Mouse (Mus musculus) v-Abl transformed pro-B cells (cell line): Measurements from ENCODE around the gene Hoxd4.

Experiments used
- in situ Hi-C, 2 experiments: fragments of 400-800 bp; cut with MboI; formaldehyde crosslinking; loops; one replicate each; pipeline ENCODE4 v1.15.1; 2025; ENCODE audit not compliant: unreplicated experiment in 2 of 2

The Hoxd4 gene

DNA sequence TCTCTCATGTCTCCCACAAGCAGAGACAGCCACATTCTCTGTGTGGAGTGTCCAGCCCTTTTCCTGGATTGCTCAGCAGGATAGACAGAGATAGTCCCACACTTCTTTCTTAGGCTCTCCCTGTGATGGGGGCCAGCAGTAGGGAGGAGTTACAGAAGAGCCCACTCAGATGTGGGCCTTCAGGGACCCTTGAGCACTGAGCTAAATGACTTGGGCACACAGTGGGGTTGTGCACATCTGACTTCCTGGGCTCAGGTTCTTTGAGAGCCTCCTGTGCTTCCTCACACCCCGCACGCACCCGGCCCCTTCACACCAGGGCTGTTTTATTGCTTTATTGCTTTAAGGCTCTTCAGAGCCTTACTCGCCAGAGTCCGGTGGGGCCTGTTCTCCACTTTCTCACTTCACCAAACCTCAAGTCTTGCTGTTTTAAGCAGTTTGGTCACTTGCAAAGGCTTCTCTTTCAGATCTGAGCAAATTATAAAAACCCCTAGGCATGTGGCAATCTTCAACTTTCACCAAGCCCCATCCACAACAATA is 9.3 kb downstream of the Hoxd4 start:
- in situ Hi-C loops: loop anchor here (25.0 kb wide), 4 partner anchors 341 to 1241 kb away; no protein-coding TSS in a partner anchor

DNA sequence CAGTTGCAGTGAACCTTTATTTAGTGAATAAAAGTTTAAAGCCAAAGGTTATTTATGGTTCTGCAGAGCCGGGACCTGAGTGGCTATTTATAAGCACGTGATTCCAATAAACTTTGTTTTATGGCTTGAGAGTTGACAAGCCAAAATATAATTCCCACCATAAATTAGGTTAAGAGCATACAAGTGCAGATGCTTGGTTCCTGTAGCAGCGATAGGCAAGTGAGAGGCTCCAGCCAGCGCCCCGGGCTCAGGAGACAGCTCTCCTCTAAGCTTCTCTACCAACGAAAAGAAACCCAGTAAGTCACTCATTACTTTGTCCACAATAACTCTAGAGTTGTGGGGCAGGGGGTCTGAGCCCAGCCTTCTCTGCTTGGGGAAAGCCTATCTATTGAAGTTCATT is 10.2 kb downstream of the Hoxd4 start:
- in situ Hi-C loops: loop anchor here (25.0 kb wide), 4 partner anchors 340 to 1240 kb away; no protein-coding TSS in a partner anchor

DNA sequence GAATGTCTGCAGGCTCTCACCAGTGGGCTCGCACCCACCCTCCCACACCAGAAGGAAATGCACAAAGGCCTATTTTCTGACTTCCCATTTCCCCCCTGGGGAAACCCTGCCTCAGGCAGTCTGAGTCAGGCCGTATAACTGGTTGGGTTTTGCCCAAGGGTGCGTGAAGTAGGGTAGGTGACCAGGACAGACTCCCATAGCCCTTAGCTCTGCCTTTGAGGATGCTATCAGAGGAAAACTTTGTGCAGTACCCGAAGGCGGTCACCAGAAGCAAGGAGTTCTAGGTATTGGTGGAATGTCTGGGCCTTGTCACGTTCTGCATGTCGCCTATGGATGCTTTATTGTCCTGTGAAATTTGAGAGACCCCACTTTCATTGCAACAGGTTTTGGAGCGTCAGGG is 11.2 kb downstream of the Hoxd4 start:
- in situ Hi-C loops: loop anchor here (25.0 kb wide), 4 partner anchors 339 to 1239 kb away; no protein-coding TSS in a partner anchor

- in situ Hi-C loops: loop anchor here (25.0 kb wide), 5 partner anchors 338 to 1288 kb away; no protein-coding TSS in a partner anchor
Observed at GRCm38 (mm10) chr2:74724244-74725015, 12.7 kb downstream of the Hoxd4 start.

DNA sequence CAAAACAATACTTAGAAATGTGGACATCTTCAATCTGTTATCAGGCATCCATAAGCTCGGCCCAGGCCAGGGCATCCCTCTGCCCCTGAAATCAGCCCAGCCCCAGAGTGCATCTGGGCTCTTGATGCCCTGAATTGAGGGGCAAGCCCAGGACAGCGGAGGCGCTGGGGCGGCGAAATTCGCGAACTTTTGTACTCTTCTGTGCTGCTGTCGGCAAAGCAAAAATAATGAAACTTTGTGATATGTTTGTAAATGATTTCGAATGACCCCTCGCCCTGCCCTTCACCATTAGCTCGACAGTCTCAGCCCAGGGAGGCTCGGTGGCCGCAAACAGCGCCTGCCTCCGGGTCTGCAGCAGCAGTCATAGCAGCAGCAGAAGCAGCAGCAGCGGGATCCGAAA is 13.4 kb downstream of the Hoxd4 start:
- in situ Hi-C loops: loop anchor here in 1 of 2 experiments (25.0 kb wide), 1 partner anchor 1287 kb away; no protein-coding TSS in a partner anchor

- in situ Hi-C loops: loop anchor here in 1 of 2 experiments (25.0 kb wide), 1 partner anchor 1286 kb away; no protein-coding TSS in a partner anchor
Observed at GRCm38 (mm10) chr2:74726551-74726950, 14.8 kb downstream of the Hoxd4 start, which contains the start of gene Gm28230. TSS of gene Gm28230 (plus strand) at chr2:74726728.

- in situ Hi-C loops: loop anchor here in 1 of 2 experiments (25.0 kb wide), 1 partner anchor 1285 kb away; no protein-coding TSS in a partner anchor
Observed at GRCm38 (mm10) chr2:74726973-74727639, 15.4 kb downstream of the Hoxd4 start.

GRCm38 (mm10) chr2:74727640-74728302 is 16.0 kb downstream of the Hoxd4 start:
- in situ Hi-C loops: loop anchor here in 1 of 2 experiments (25.0 kb wide), 1 partner anchor 1285 kb away; no protein-coding TSS in a partner anchor

- in situ Hi-C loops: loop anchor here in 1 of 2 experiments (25.0 kb wide), 1 partner anchor 1284 kb away; no protein-coding TSS in a partner anchor
Observed at GRCm38 (mm10) chr2:74728303-74728680, 16.6 kb downstream of the Hoxd4 start.

DNA sequence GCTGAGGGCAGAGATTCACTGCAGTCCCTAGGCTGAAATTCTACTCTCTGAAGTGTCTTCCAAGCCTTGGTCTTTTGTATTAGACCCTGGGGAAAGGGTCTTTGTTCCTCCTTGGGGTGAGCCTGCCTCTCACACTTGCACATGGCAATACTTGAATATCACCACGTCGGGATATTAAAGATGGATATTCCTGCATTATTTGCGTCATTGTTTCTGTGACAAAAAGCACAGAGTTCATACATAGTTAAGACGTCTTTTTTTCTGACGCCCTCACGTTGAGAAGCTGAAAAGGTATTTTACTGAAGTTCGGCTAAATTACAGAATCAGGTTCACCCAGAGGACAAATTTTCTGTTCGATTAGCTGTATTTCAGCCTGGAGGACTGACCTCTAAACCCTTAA is 18.6 kb downstream of the Hoxd4 start:
- in situ Hi-C loops: loop anchor here in 1 of 2 experiments (25.0 kb wide), 1 partner anchor 1282 kb away; no protein-coding TSS in a partner anchor

DNA sequence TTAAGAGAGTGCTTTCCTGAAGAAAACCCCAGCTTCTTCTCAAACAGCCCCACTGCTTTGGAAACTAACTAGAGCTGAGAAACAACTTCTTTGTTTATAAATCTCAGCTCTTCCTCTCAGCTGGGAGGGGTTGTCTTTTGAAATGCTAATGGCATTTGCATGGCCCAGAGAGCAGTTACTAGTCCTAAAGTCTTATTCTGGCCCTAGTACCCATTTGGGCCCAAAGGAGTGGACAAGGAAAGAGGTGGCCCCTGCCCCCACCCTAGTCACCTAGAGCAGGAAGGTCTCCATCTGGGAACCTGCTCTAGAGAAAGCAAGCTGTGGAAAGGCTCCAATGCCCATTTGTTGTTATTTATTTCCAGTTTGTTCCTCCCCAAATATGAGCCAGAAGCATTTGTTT is 19.3 kb downstream of the Hoxd4 start:
- in situ Hi-C loops: loop anchor here in 1 of 2 experiments (25.0 kb wide), 1 partner anchor 1281 kb away; no protein-coding TSS in a partner anchor

- in situ Hi-C loops: loop anchor here in 1 of 2 experiments (25.0 kb wide), 1 partner anchor 1280 kb away; no protein-coding TSS in a partner anchor
Observed at GRCm38 (mm10) chr2:74731799-74732512, 20.2 kb downstream of the Hoxd4 start.

DNA sequence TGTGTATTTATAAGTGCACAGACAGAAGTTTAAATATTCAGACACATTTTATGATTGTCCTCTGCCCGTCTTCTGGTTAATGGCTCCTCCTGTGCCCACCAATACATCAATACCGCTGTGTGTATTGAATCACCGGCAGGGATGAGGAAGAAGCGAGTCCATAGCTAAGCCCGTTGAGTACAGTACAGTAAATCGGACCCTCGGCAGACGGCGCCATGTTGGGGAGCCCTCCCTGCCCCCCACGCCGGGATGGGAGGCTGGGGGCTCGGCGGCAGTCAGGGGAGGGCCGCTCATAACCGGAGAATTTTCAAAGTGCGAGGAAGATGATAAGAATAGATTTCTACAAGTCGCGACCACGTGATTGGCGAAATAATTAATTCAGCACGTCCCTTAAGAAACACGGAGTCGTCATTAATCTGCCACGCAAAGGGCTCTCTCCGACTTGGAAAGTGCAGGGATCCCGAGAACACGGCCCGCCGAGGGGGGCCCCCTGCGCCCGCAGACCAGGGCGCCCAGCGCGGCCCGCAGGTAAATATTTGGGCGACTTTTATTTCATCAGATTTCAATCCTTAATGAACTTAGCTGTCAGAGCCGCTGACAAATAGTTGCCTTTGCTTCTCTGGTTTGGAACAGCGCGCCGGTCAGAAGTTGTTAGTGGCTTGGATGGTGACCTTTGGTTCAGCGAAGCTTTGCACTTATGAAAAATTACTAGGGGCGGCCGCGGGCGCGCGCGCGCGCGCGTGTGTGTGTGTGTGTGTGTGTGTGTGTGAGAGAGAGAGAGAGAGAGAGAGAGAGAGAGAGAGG is 21.0 kb downstream of the Hoxd4 start:
- in situ Hi-C loops: loop anchor here in 1 of 2 experiments (25.0 kb wide), 1 partner anchor 1280 kb away; no protein-coding TSS in a partner anchor

- in situ Hi-C loops: loop anchor here in 1 of 2 experiments (25.0 kb wide), 1 partner anchor 1279 kb away; no protein-coding TSS in a partner anchor
Observed at GRCm38 (mm10) chr2:74733317-74733661, 21.6 kb downstream of the Hoxd4 start.

- in situ Hi-C loops: loop anchor here in 1 of 2 experiments (25.0 kb wide), 1 partner anchor 1279 kb away; no protein-coding TSS in a partner anchor
Observed at GRCm38 (mm10) chr2:74733765-74734164, 22.0 kb downstream of the Hoxd4 start.

DNA sequence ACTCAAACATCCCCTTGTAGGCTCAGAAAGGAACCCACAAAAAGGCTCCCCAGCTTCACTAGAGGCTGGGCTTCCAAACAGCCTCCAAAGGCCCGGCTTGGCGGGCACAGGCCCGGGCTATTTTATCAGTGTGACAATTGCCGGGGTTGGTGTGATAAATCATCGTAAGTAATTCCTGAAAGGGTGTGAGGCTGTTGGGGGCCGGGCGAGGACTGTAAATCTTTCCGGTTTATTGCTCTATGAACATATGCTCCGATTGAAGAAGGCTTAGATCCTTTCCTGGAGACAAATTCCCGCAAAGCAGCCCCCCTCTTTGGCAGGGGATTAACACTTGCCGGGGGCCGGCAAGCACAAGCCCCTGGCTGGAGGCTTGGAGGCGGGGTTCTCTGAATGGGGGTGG is 22.7 kb downstream of the Hoxd4 start:
- in situ Hi-C loops: loop anchor here in 1 of 2 experiments (25.0 kb wide), 1 partner anchor 1278 kb away; no protein-coding TSS in a partner anchor

- in situ Hi-C loops: loop anchor here in 1 of 2 experiments (25.0 kb wide), 1 partner anchor 1277 kb away; no protein-coding TSS in a partner anchor
Observed at GRCm38 (mm10) chr2:74734996-74735811, 23.5 kb downstream of the Hoxd4 start.
